Mouse (Mus musculus) brain, embryonic 18.5 days (tissue): ENCODE results near the gene Peak1.

Source experiments
- DNase-seq: peaks from one replicate; pipeline ENCODE4 v3.0.0-alpha.2; 2012; ENCODE audit warnings: low read depth, low spot score

Gene Peak1

GRCm38 (mm10) chr9:56200200-56200599, 217.7 kb downstream of the Peak1 start:
- no peak for DNase-seq

DNA sequence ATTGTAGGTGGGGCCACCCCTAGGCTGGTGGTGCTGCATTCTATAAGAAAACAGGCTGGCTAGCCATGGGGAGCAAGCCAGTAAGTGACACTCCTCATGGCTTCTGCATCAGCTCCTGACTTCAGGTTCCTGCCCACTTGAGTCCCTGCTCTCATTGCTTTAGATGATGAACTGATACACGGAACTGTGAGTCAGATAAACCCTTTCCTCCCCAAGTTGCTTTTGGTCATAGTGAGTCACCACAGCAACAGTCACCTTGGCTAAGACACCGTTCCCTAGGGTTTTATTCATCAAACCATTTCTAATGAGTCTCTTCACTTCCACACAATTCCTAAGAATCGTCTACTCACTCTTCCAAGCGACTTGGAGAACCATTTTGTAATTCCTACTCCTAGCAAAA, 220.9 kb downstream of the Peak1 start:
- DNase-seq, result no peak

GRCm38 (mm10) chr9:56195193-56195592, 222.7 kb downstream of the Peak1 start:
- no peak for DNase-seq

- no peak for DNase-seq
Measured at GRCm38 (mm10) chr9:56191498-56192455, 226.1 kb downstream of the Peak1 start.

GRCm38 (mm10) chr9:56180118-56180781, 237.6 kb downstream of the Peak1 start:
- DNase-seq, result no peak

DNA sequence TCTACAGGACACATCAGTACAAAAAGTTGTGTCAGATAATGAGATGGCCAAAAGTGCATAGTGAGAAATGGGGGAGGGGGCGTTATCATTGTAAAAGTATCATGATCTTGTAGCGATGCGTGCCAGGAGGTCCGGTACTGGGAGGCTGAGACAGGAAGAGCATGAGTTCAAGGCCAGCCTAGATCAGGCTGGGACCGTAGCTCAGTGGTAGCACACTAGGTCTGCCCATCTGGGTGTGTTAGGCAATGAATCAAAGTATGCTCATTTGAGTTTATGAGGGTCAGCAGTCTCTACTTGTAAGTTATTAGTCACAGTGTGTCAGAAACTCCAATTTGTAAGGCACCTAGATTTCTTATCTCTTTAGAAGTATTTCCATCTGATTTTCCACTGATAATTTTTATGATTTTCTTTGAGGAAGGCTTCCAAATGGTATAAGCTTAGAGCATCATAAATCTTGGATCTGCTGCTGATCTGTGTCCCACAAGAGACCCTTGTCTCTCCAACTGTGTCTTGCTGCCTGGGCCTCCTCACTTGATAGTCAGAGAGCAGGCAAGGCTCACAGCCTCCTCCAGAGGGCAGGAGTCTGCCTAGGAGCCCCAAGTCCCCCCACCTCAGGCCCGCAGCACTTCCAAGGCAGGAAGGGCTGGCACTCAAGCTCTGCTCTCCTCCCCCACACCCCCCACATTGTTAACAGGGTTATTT, 238.3 kb downstream of the Peak1 start:
- no peak for DNase-seq

DNA sequence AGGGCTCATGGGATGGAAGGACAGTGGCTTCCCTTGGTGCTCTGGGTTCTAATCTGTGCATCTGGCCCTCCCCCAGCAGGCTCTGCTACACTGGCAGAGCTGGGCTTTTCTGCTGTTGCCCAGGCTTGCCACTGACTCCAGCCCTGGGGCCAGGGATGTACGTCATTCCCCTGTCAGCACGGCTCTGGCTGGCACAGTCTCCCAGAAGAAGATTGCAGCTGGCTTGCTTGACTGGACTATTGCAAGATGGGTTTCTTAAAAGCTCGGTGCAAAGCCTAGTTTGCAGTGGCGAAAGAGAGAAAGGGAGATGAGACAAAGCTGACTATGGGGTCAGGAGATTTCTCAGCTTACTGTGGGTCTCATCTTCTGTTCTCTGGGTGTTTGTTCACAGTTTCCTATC, 240.5 kb downstream of the Peak1 start:
- no peak for DNase-seq

DNA sequence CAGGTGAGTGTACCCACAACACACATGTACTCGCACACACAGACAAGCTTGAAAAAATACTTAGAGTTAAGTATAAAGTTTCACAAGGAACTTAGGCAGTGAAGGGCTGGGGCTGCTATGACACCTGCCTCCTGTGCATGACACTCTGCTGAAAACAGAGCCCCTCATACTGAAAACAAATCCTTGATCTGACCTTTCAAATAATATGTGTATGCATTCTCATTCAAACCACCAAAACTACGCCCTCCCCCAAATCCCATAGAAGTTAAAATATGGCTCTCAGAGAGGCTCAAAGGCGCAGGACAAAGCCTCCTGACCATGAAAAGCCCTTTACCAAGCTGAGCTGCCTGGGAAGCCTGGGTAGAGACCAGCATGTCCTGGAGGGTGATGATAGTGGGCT, 242.6 kb downstream of the Peak1 start:
- no peak for DNase-seq

DNA sequence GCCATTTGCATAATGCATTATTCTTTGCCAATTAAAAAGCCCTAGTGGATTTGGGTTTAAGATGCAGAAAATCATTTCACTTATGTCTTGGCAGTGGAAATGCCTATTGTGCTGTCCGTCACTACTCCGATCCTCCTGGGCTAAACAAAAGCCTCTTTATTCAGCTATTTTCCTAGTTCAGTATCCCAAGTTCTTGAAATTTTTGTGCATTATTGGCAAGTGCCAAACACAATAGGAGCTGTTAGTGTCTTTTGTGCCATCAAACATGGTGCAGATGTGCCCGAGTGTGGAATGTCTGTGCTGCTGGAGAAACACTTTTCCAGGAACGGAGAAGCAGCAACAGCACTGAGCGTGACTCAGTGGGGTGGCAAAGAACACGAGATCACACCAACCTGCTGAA, 250.2 kb downstream of the Peak1 start:
- no peak for DNase-seq

DNA sequence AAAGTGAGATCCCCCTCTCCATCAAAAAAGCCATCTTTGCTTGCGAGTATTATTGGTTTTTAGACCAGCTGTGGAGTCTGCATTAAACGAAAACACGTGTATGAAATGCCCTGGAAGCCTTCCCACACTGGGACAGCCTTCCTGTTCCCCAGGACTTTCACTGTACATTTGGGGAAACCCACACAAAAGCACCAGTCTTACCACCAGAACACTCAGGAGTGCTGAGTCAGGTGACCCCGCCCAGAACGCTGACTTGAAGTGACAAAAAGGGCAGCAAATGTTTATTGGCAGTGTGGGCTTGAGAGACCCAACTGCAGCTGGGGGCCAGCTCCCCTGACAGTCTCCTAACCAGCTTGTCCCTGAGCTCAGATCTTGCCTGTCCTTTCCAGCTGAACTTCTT, 251.7 kb downstream of the Peak1 start:
- DNase-seq, result no peak

- no peak for DNase-seq
Measured at GRCm38 (mm10) chr9:56165377-56165776, 252.5 kb downstream of the Peak1 start, which contains the start of gene Tspan3. Gene Tspan3 (minus strand): TSS chr9:56165477.

DNA sequence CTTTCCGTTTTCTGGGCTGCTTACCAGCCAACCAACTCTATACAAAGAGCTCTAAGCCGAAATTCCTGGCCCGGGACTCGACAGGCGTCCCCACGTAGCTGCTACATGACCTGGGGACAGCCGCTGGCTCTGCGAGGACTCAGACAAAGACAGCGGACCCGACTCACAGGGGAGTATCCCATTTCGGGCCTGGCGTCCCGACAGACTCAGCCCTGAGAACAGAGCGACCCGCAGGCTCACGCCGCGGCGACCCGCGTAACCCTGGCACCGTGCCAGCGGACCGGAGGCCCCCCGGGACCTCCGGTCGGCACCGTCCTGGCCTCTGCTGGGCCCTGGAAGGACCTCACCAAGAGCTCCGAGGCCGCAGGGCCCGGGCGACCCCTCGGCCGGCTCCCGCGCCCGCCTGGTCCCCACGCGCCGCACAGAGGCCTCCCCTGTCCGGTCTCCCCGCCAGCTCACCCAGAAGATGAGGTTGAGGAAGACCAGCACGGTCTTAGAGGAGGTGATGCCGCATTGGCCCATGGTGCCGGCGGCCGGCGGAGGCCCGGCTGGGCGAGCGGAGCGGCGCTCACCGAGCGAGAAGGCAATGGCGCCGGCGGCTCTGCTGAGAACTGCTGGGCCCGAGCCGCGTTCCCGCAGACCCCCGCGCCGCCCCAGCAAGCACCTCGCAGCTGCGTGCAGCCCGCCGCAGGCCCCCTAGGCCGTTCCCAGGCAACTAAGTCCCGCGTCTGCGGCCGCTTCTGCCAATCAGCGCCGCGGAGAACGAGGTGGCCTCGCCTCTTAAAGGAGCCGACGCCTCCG, 257.3 kb downstream of the Peak1 start:
- peak; percentile 88 for DNase-seq

- DNase-seq, result no peak
Measured at GRCm38 (mm10) chr9:56159456-56159855, 258.4 kb downstream of the Peak1 start.

- no peak for DNase-seq
Measured at GRCm38 (mm10) chr9:56158077-56158476, 259.8 kb downstream of the Peak1 start.

GRCm38 (mm10) chr9:56154572-56154971, 263.3 kb downstream of the Peak1 start:
- no peak for DNase-seq

GRCm38 (mm10) chr9:56152482-56153007, 265.3 kb downstream of the Peak1 start:
- no peak for DNase-seq

DNA sequence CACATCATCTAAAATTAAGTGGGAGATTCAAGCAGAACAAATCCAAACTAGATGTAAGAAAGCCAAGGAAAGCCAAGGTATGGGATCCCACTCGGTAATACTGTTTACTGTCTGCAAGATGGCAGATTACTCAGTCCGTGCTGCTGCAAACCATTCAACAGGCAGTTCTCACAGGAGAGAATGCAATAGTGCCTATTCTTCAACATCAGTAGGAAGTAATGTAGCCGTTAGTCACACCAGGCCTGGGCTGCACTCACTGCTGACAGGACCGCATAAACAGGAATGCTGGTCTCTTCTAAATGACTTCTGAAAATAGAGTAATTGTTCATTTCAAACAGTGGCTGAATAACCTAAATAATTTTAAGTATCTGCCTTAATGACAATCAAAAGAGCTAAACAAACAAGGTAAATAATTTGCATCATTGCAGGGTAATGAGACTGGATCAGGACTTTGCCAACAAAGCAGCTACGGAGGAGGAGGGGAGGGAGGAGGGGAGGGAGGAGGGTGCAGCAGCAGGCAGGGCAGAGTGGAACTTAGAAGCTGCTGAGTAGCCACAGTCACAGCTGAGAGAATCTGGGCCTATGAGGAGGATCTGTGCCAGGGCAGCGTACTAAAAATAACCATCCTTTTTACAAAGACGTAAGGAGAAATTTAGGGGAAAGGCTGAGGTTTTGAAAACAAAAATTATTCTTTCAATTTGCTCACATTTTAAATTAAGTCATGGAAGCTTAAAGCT, 266.0 kb downstream of the Peak1 start:
- no peak for DNase-seq
